Mouse (Mus musculus) heart, embryonic 12.5 days (tissue): ENCODE data around the gene Med13l. TPM values are rescaled to one million over a fixed set of nuclear protein-coding genes. Genes with fewer than 3 reads are reported as not detected.

Experiments
- ATAC-seq: fragments of 200-750 bp; cut with Nextera tagmentation; 2 replicates; pipeline ENCODE4 v1.8.0; 2017; ENCODE audit warnings: moderate TSS enrichment, moderate library complexity; ENCODE audit not compliant: insufficient number of reproducible peaks, low FRiP score
- H3K27ac ChIP-seq: fragments of 300-500 bp; sonication (generic); 2 replicates; pipeline ENCODE4 v1.5.1; 2016; ENCODE audit warnings: mild to moderate bottlenecking, moderate library complexity; ENCODE audit not compliant: poor library complexity, severe bottlenecking
- H3K27me3 ChIP-seq: fragments of 300-500 bp; sonication (generic); replicated peaks from 2 replicates; pipeline ENCODE4 v1.6.1; 2016; ENCODE audit warnings: mild to moderate bottlenecking, moderate library complexity
- H3K36me3 ChIP-seq: fragments of 300-500 bp; sonication (generic); 2 replicates; pipeline ENCODE4 v1.6.1; 2016; ENCODE audit warnings: mild to moderate bottlenecking, moderate library complexity
- H3K4me1 ChIP-seq: fragments of 300-500 bp; sonication (generic); replicated peaks from 2 replicates; pipeline ENCODE4 v1.6.1; 2016; ENCODE audit warnings: mild to moderate bottlenecking
- H3K4me2 ChIP-seq: fragments of 300-500 bp; sonication (generic); 2 replicates; pipeline ENCODE4 v1.6.1; 2016; ENCODE audit warnings: mild to moderate bottlenecking, moderate library complexity
- H3K4me3 ChIP-seq: fragments of 300-500 bp; sonication (generic); 2 replicates; pipeline ENCODE4 v1.5.1; 2016; ENCODE audit warnings: mild to moderate bottlenecking
- H3K9ac ChIP-seq: fragments of 300-500 bp; sonication (generic); 2 replicates; pipeline ENCODE4 v1.6.1; 2016; ENCODE audit warnings: mild to moderate bottlenecking, moderate library complexity
- H3K9me3 ChIP-seq: fragments of 300-500 bp; sonication (generic); replicated peaks from 2 replicates; pipeline ENCODE4 v1.6.1; 2016; ENCODE audit warnings: mild to moderate bottlenecking, moderate library complexity
- WGBS: fragments of 180-500 bp; shearing (Covaris S2); methylation state at CpG from one replicate; pipeline ENCODE4 v1.1.7; 2016; 5-methylcytosine and 5-hydroxymethylcytosine counted together
- polyA plus RNA-seq: library from polyadenylated mRNA; unstranded; fragments of >200 nt; fragmentation: Nextera tagmentation; extraction: Ambion mirVana; gene quantifications from 2 replicates; pipeline ENCODE4 v1.2.1, GENCODE M21; 2016

Gene Med13l
- polyA plus RNA-seq, 1 experiment from 2014 or later, result 10.0 TPM

- Histone ChIP-seq H3K4me1 (peaks cover 50% of the 10 kb centered on the region), H3K4me3 (no peak overlapping the region), H3K9me3 (no peaks in the 10 kb centered on the region), H3K9ac (no peak overlapping the region), H3K4me2 (no peak overlapping the region), H3K27ac (no peak overlapping the region), H3K36me3 (no peaks in the 10 kb centered on the region), H3K27me3 (no peaks in the 10 kb centered on the region)
- ATAC-seq, result no peak
- 90% methylated on average over 7 of the region's 7 CpGs for WGBS
These were observed 136.6 kb downstream of the Med13l start for GRCm38 (mm10) chr5:118697073-118697472.

GRCm38 (mm10) chr5:118700978-118701377, 140.5 kb downstream of the Med13l start:
- Histone ChIP-seq H3K9me3 (no peaks in the 10 kb centered on the region), H3K36me3 (no peaks in the 10 kb centered on the region), H3K4me3 (no peak overlapping the region), H3K4me2 (no peak overlapping the region), H3K9ac (no peak overlapping the region), H3K27me3 (no peaks in the 10 kb centered on the region), H3K4me1 (peaks cover 69% of the 10 kb centered on the region), H3K27ac (no peak overlapping the region)
- 74% methylated on average over 4 of the region's 4 CpGs for WGBS
- ATAC-seq, result no peak

GRCm38 (mm10) chr5:118702674-118703073, 142.2 kb downstream of the Med13l start:
- Histone ChIP-seq H3K36me3 (no peaks in the 10 kb centered on the region), H3K27me3 (no peaks in the 10 kb centered on the region), H3K27ac (no peak overlapping the region), H3K9me3 (no peaks in the 10 kb centered on the region), H3K4me3 (no peak overlapping the region), H3K9ac (no peak overlapping the region; the same call in 1 of the 2 replicates), H3K4me1 (peaks cover 67% of the 10 kb centered on the region), H3K4me2 (no peak overlapping the region)
- no peak for ATAC-seq
- 39% methylated on average over 9 of the region's 9 CpGs for WGBS

GRCm38 (mm10) chr5:118704148-118704547, 143.7 kb downstream of the Med13l start:
- Histone ChIP-seq H3K27me3 (no peaks in the 10 kb centered on the region), H3K9me3 (no peaks in the 10 kb centered on the region), H3K4me3 (no peak overlapping the region), H3K9ac (no peak overlapping the region), H3K4me2 (no peak overlapping the region), H3K4me1 (peaks cover 71% of the 10 kb centered on the region), H3K27ac (no peak overlapping the region), H3K36me3 (no peaks in the 10 kb centered on the region)
- ATAC-seq, result no peak
- 87% methylated on average over 3 of the region's 3 CpGs for WGBS

GRCm38 (mm10) chr5:118704960-118705359, 144.5 kb downstream of the Med13l start:
- 77% methylated on average over 9 of the region's 9 CpGs for WGBS
- Histone ChIP-seq H3K27me3 (no peaks in the 10 kb centered on the region), H3K4me3 (no peak overlapping the region), H3K9ac (no peak overlapping the region), H3K4me2 (no peak overlapping the region), H3K27ac (no peak overlapping the region), H3K9me3 (no peaks in the 10 kb centered on the region), H3K4me1 (peaks cover 77% of the 10 kb centered on the region), H3K36me3 (no peaks in the 10 kb centered on the region)
- no peak for ATAC-seq

- H3K4me3 ChIP-seq, result no peak overlapping the region
- ATAC-seq, result no peak
- H3K9me3 ChIP-seq, result no peaks in the 10 kb centered on the region
- peaks cover 78% of the 10 kb centered on the region for H3K4me1 ChIP-seq
- H3K9ac ChIP-seq, result no peak overlapping the region
- no peaks in the 10 kb centered on the region for H3K27me3 ChIP-seq
- no peak overlapping the region for H3K4me2 ChIP-seq
- no peaks in the 10 kb centered on the region for H3K36me3 ChIP-seq
- 71% methylated on average over 6 of the region's 6 CpGs for WGBS
- no peak overlapping the region for H3K27ac ChIP-seq
These were observed 145.5 kb downstream of the Med13l start for GRCm38 (mm10) chr5:118706009-118706408.

GRCm38 (mm10) chr5:118706414-118706813, 145.9 kb downstream of the Med13l start:
- WGBS, result 83% methylated on average over 3 of the region's 3 CpGs

GRCm38 (mm10) chr5:118707501-118707900, 147.0 kb downstream of the Med13l start:
- no peaks in the 10 kb centered on the region for H3K9me3 ChIP-seq
- no peak overlapping the region for H3K4me3 ChIP-seq
- no peak overlapping the region for H3K9ac ChIP-seq
- WGBS, result 70% methylated on average over 5 of the region's 5 CpGs
- no peak overlapping the region for H3K4me2 ChIP-seq
- H3K4me1 ChIP-seq, result peaks cover 68% of the 10 kb centered on the region
- H3K27me3 ChIP-seq, result no peaks in the 10 kb centered on the region
- H3K27ac ChIP-seq, result no peak overlapping the region
- no peak for ATAC-seq
- H3K36me3 ChIP-seq, result no peaks in the 10 kb centered on the region

More at GRCm38 (mm10) chr5:118706414-118706813, 145.9 kb downstream of the Med13l start:
- Histone ChIP-seq H3K36me3 (no peaks in the 10 kb centered on the region), H3K27me3 (no peaks in the 10 kb centered on the region), H3K4me2 (no peak overlapping the region), H3K9ac (no peak overlapping the region), H3K27ac (no peak overlapping the region), H3K4me1 (peaks cover 77% of the 10 kb centered on the region), H3K4me3 (no peak overlapping the region), H3K9me3 (no peaks in the 10 kb centered on the region)
- no peak for ATAC-seq

- WGBS, result 71% methylated on average over 16 of the region's 16 CpGs
- H3K4me1 ChIP-seq, result peaks cover 59% of the 10 kb centered on the region
These were observed 147.9 kb downstream of the Med13l start for GRCm38 (mm10) chr5:118708215-118708949.

GRCm38 (mm10) chr5:118709847-118710251, 149.4 kb downstream of the Med13l start:
- no peak overlapping the region for H3K27ac ChIP-seq
- H3K9me3 ChIP-seq, result no peaks in the 10 kb centered on the region
- H3K27me3 ChIP-seq, result no peaks in the 10 kb centered on the region
- no peak overlapping the region for H3K4me3 ChIP-seq
- 66% methylated on average over 7 of the region's 7 CpGs for WGBS
- H3K4me1 ChIP-seq, result peaks cover 51% of the 10 kb centered on the region
- H3K9ac ChIP-seq, result no peak overlapping the region
- no peak overlapping the region for H3K4me2 ChIP-seq
- no peak for ATAC-seq
- no peaks in the 10 kb centered on the region for H3K36me3 ChIP-seq

More at GRCm38 (mm10) chr5:118708215-118708949, 147.9 kb downstream of the Med13l start:
- H3K27ac ChIP-seq, result no peak overlapping the region
- H3K27me3 ChIP-seq, result no peaks in the 10 kb centered on the region
- ATAC-seq, result no peak
- H3K4me3 ChIP-seq, result no peak overlapping the region
- H3K9me3 ChIP-seq, result no peaks in the 10 kb centered on the region
- no peaks in the 10 kb centered on the region for H3K36me3 ChIP-seq
- no peak overlapping the region for H3K4me2 ChIP-seq
- H3K9ac ChIP-seq, result no peak overlapping the region

- Histone ChIP-seq H3K36me3 (no peaks in the 10 kb centered on the region), H3K4me2 (no peak overlapping the region), H3K27ac (no peak overlapping the region), H3K9ac (no peak overlapping the region), H3K27me3 (no peaks in the 10 kb centered on the region), H3K9me3 (no peaks in the 10 kb centered on the region), H3K4me1 (peaks cover 51% of the 10 kb centered on the region), H3K4me3 (no peak overlapping the region)
- 93% methylated on average over 7 of the region's 7 CpGs for WGBS
- no peak for ATAC-seq
These were observed 155.0 kb downstream of the Med13l start for GRCm38 (mm10) chr5:118715518-118715917.
